Mouse (Mus musculus): ENCODE data around the gene Dupd1. TPM values are rescaled to one million over a fixed set of nuclear protein-coding genes. Genes with fewer than 3 reads are reported as not detected.

Gene Dupd1
- polyA plus RNA-seq, 1 experiment: 0.24 TPM

- H3K4me1 ChIP-seq (replicated peaks; ENCODE audit: control insufficient read depth, insufficient read depth, low read length): no peaks in the 10 kb centered on the region
- no peak overlapping the region for H3K4me3 ChIP-seq (ENCODE audit: control insufficient read depth, insufficient read depth, low read length)
- no peak overlapping the region for H3K27ac ChIP-seq (ENCODE audit: control insufficient read depth, insufficient read depth, low read length)
- 86% methylated on average over 6 of the region's 6 CpGs for WGBS
- no peak for DNase-seq
- TF ChIP-seq POLR2A (IDR thresholded peaks at IDR 0.05; ENCODE audit: control insufficient read depth, extremely low read depth, insufficient read depth, low read length, poor library complexity) (no peak), CTCF (IDR thresholded peaks at IDR 0.05; ENCODE audit: borderline replicate concordance, control insufficient read depth, extremely low read depth, insufficient read depth, low read length, poor library complexity) (no peak)
- H3K36me3 ChIP-seq (ENCODE audit: control insufficient read depth, insufficient read depth, low read length): no peaks in the 10 kb centered on the region
- no peaks in the 10 kb centered on the region for H3K27me3 ChIP-seq (ENCODE audit: control insufficient read depth, insufficient read depth, low read length)
Measured at GRCm38 (mm10) chr14:21695020-21695419, 19.4 kb downstream of the Dupd1 start.

GRCm38 (mm10) chr14:21691070-21691469 is 23.3 kb downstream of the Dupd1 start:
- DNase-seq: no peak
- WGBS: 89% methylated on average over 3 of the region's 3 CpGs
- Histone ChIP-seq H3K27ac (ENCODE audit: control insufficient read depth, insufficient read depth, low read length) (no peak overlapping the region), H3K36me3 (ENCODE audit: control insufficient read depth, insufficient read depth, low read length) (no peaks in the 10 kb centered on the region), H3K27me3 (ENCODE audit: control insufficient read depth, insufficient read depth, low read length) (no peaks in the 10 kb centered on the region), H3K4me3 (ENCODE audit: control insufficient read depth, insufficient read depth, low read length) (no peak overlapping the region), H3K4me1 (replicated peaks; ENCODE audit: control insufficient read depth, insufficient read depth, low read length) (no peaks in the 10 kb centered on the region)
- TF ChIP-seq CTCF (IDR thresholded peaks at IDR 0.05; ENCODE audit: borderline replicate concordance, control insufficient read depth, extremely low read depth, insufficient read depth, low read length, poor library complexity) (no peak), POLR2A (IDR thresholded peaks at IDR 0.05; ENCODE audit: control insufficient read depth, extremely low read depth, insufficient read depth, low read length, poor library complexity) (no peak)

GRCm38 (mm10) chr14:21686376-21687279 is 27.7 kb downstream of the Dupd1 start:
- Histone ChIP-seq H3K4me3 (ENCODE audit: control insufficient read depth, insufficient read depth, low read length) (no peak overlapping the region), H3K27me3 (ENCODE audit: control insufficient read depth, insufficient read depth, low read length) (no peaks in the 10 kb centered on the region), H3K4me1 (replicated peaks; ENCODE audit: control insufficient read depth, insufficient read depth, low read length) (peaks cover 4% of the 10 kb centered on the region), H3K36me3 (ENCODE audit: control insufficient read depth, insufficient read depth, low read length) (no peaks in the 10 kb centered on the region), H3K27ac (ENCODE audit: control insufficient read depth, insufficient read depth, low read length) (no peak overlapping the region)
- no peak for DNase-seq
- WGBS: 83% methylated on average over 49 of the region's 49 CpGs
- TF ChIP-seq POLR2A (IDR thresholded peaks at IDR 0.05; ENCODE audit: control insufficient read depth, extremely low read depth, insufficient read depth, low read length, poor library complexity): no peak
- no peak for TF ChIP-seq CTCF (IDR thresholded peaks at IDR 0.05; ENCODE audit: borderline replicate concordance, control insufficient read depth, extremely low read depth, insufficient read depth, low read length, poor library complexity)

GRCm38 (mm10) chr14:21685411-21686146 is 28.8 kb downstream of the Dupd1 start:
- Histone ChIP-seq H3K4me1 (replicated peaks; ENCODE audit: control insufficient read depth, insufficient read depth, low read length) (peaks cover 4% of the 10 kb centered on the region), H3K27me3 (ENCODE audit: control insufficient read depth, insufficient read depth, low read length) (no peaks in the 10 kb centered on the region), H3K36me3 (ENCODE audit: control insufficient read depth, insufficient read depth, low read length) (no peaks in the 10 kb centered on the region), H3K27ac (ENCODE audit: control insufficient read depth, insufficient read depth, low read length) (no peak overlapping the region), H3K4me3 (ENCODE audit: control insufficient read depth, insufficient read depth, low read length) (no peak overlapping the region)
- TF ChIP-seq POLR2A (IDR thresholded peaks at IDR 0.05; ENCODE audit: control insufficient read depth, extremely low read depth, insufficient read depth, low read length, poor library complexity) (no peak), CTCF (IDR thresholded peaks at IDR 0.05; ENCODE audit: borderline replicate concordance, control insufficient read depth, extremely low read depth, insufficient read depth, low read length, poor library complexity) (no peak)
- WGBS: 94% methylated on average over 10 of the region's 10 CpGs
- no peak for DNase-seq

GRCm38 (mm10) chr14:21683834-21684233 is 30.5 kb downstream of the Dupd1 start:
- TF ChIP-seq CTCF (IDR thresholded peaks at IDR 0.05; ENCODE audit: borderline replicate concordance, control insufficient read depth, extremely low read depth, insufficient read depth, low read length, poor library complexity) (no peak), POLR2A (IDR thresholded peaks at IDR 0.05; ENCODE audit: control insufficient read depth, extremely low read depth, insufficient read depth, low read length, poor library complexity) (no peak)
- H3K27ac ChIP-seq (ENCODE audit: control insufficient read depth, insufficient read depth, low read length): peak overlapping the region; percentile 23; the same call in 1 of the 2 replicates
- WGBS: 95% methylated on average over 4 of the region's 4 CpGs
- no peak overlapping the region for H3K4me3 ChIP-seq (ENCODE audit: control insufficient read depth, insufficient read depth, low read length)
- H3K27me3 ChIP-seq (ENCODE audit: control insufficient read depth, insufficient read depth, low read length): no peaks in the 10 kb centered on the region
- H3K4me1 ChIP-seq (replicated peaks; ENCODE audit: control insufficient read depth, insufficient read depth, low read length): peaks cover 14% of the 10 kb centered on the region
- no peak for DNase-seq
- no peaks in the 10 kb centered on the region for H3K36me3 ChIP-seq (ENCODE audit: control insufficient read depth, insufficient read depth, low read length)

- no peaks in the 10 kb centered on the region for H3K27me3 ChIP-seq (ENCODE audit: control insufficient read depth, insufficient read depth, low read length)
- WGBS: 8% methylated on average over 9 of the region's 9 CpGs
- peak; percentile 78 for DNase-seq
- H3K4me3 ChIP-seq (ENCODE audit: control insufficient read depth, insufficient read depth, low read length): no peak overlapping the region
- peaks cover 14% of the 10 kb centered on the region for H3K4me1 ChIP-seq (replicated peaks; ENCODE audit: control insufficient read depth, insufficient read depth, low read length)
- TF ChIP-seq CTCF (IDR thresholded peaks at IDR 0.05; ENCODE audit: borderline replicate concordance, control insufficient read depth, extremely low read depth, insufficient read depth, low read length, poor library complexity) (no peak), POLR2A (IDR thresholded peaks at IDR 0.05; ENCODE audit: control insufficient read depth, extremely low read depth, insufficient read depth, low read length, poor library complexity) (no peak)
- H3K27ac ChIP-seq (ENCODE audit: control insufficient read depth, insufficient read depth, low read length): no peak overlapping the region
- H3K36me3 ChIP-seq (ENCODE audit: control insufficient read depth, insufficient read depth, low read length): no peaks in the 10 kb centered on the region
Measured at GRCm38 (mm10) chr14:21682681-21683129, 31.7 kb downstream of the Dupd1 start.

Measured in thymus, adult 2 months (tissue).